Mouse (Mus musculus) hindbrain, postnatal 0 days (tissue): ENCODE measurements at regions not wholly inside any gene's neighbourhood (a gene's known extent, or its start where the extent isn't known, plus 50 kb on each side); places are given as distances from the start of the nearest gene placed in this dataset.

ENCODE experiments used
- ATAC-seq: fragments of 200-750 bp; cut with Nextera tagmentation; 2 replicates; pipeline ENCODE4 v1.8.0; 2017; ENCODE audit warnings: mild to moderate bottlenecking, moderate TSS enrichment, moderate library complexity
- DNase-seq: peaks from one replicate; pipeline ENCODE4 v3.0.0-alpha.2; 2015; ENCODE audit warnings: low spot score
- H3K27ac ChIP-seq: fragments of 300-500 bp; sonication (generic); 2 replicates; pipeline ENCODE4 v1.5.1; 2014; ENCODE audit warnings: mild to moderate bottlenecking
- H3K27me3 ChIP-seq: fragments of 300-500 bp; sonication (generic); 2 replicates; pipeline ENCODE4 v1.6.1; 2014; ENCODE audit warnings: low read length, mixed read lengths; ENCODE audit not compliant: insufficient read depth
- H3K36me3 ChIP-seq: fragments of 300-500 bp; sonication (generic); 2 replicates; pipeline ENCODE4 v1.6.1; 2014; ENCODE audit warnings: low read length, mixed read lengths; ENCODE audit not compliant: insufficient read depth
- H3K4me1 ChIP-seq: fragments of 300-500 bp; sonication (generic); 2 replicates; pipeline ENCODE4 v1.6.1; 2014; ENCODE audit warnings: antibody characterized with exemption, low read length, mixed read lengths; ENCODE audit not compliant: insufficient read depth
- H3K4me2 ChIP-seq: fragments of 300-500 bp; sonication (generic); 2 replicates; pipeline ENCODE4 v1.6.1; 2014; ENCODE audit warnings: low read depth, mild to moderate bottlenecking, low read length, moderate library complexity, mixed read lengths
- H3K4me3 ChIP-seq: fragments of 300-500 bp; sonication (generic); 2 replicates; pipeline ENCODE4 v1.5.1; 2014; ENCODE audit warnings: low read length
- H3K9ac ChIP-seq: fragments of 300-500 bp; sonication (generic); replicated peaks from 2 replicates; pipeline ENCODE4 v1.6.1; 2014; ENCODE audit warnings: mild to moderate bottlenecking, low read length, moderate library complexity, mixed read lengths
- H3K9me3 ChIP-seq: fragments of 300-500 bp; sonication (generic); 2 replicates; pipeline ENCODE4 v1.6.1; 2016; ENCODE audit warnings: low read length, mixed read lengths
- CTCF ChIP-seq: IDR thresholded peaks from 2 replicates; pipeline ENCODE4 v1.5.1; 2016; ENCODE audit warnings: antibody characterized with exemption, control low read depth, low read depth
- WGBS: fragments of 180-500 bp; shearing (Covaris S2); extraction: QIAGEN DNeasy Blood & Tissue Kit; methylation state at CpG from one replicate; pipeline ENCODE4 v1.1.7; 2014; 5-methylcytosine and 5-hydroxymethylcytosine counted together

- 86% methylated on average over 9 of the region's 9 CpGs for WGBS
- no peak for DNase-seq
- H3K27ac ChIP-seq, result no peak overlapping the region
- H3K4me3 ChIP-seq, result no peak overlapping the region
- no peak for ATAC-seq
- H3K9ac ChIP-seq, result no peak overlapping the region
- no peaks in the 10 kb centered on the region for H3K9me3 ChIP-seq
- H3K4me1 ChIP-seq, result no peaks in the 10 kb centered on the region
- no peaks in the 10 kb centered on the region for H3K36me3 ChIP-seq
- H3K4me2 ChIP-seq, result no peak overlapping the region
- TF ChIP-seq CTCF, result no peak
- no peaks in the 10 kb centered on the region for H3K27me3 ChIP-seq
Measured at GRCm38 (mm10) chr13:51227836-51228235, 57.0 kb downstream of the Nxnl2 start.

DNA sequence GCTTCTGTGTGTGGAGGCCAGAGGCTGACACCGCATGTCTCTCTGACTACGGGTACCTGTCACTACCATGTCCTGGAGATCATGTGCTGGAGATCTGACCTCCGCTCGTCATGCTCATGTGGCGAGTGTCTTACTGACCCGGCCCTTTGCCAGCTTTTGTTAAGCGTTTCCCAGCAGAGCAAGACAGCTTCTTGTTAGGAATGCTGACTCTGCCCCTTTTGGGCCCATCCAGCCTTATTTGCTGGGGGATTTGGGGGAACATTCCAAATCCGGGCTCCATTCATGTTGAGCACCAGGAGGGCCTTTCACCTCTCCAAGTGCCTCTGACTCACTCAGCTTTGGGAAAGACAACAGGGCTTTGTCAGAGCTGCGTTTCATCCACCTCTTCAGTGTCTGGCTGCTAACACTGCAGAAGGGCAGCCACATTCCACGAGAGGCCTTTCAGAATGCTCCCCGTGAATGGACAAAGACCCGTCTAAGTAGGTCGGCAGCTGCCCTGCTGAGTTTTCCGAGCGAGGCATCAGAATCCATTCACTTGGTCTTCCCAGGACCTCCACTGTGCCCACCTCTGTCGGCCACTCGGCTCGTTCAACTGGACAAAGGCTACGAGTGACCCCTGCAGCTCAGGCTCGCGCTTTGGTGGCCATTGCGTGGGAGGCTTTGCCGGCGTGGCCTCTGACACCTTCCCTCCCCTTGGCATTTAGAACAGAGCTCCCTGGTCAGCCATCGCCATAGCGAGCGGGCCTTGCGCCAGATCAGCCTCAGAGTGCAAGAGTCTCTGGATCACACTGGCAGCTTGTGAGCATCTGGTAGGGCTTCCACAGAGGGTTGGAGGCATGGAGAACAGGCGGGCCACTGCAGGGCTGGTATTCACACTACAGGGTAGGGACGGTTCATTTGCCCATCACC is 58.3 kb downstream of the Nxnl2 start:
- WGBS, result 19% methylated on average over 30 of the region's 30 CpGs
- no peaks in the 10 kb centered on the region for H3K27me3 ChIP-seq
- peak overlapping the region; percentile 57 for H3K27ac ChIP-seq
- H3K36me3 ChIP-seq, result no peaks in the 10 kb centered on the region
- peak overlapping the region; percentile 29 for H3K4me2 ChIP-seq
- peak; percentile 89 for ATAC-seq
- H3K4me3 ChIP-seq, result no peak overlapping the region
- TF ChIP-seq CTCF, result no peak
- no peaks in the 10 kb centered on the region for H3K9me3 ChIP-seq
- DNase-seq, result peak; percentile 77
- no peak overlapping the region for H3K9ac ChIP-seq
- no peaks in the 10 kb centered on the region for H3K4me1 ChIP-seq

DNA sequence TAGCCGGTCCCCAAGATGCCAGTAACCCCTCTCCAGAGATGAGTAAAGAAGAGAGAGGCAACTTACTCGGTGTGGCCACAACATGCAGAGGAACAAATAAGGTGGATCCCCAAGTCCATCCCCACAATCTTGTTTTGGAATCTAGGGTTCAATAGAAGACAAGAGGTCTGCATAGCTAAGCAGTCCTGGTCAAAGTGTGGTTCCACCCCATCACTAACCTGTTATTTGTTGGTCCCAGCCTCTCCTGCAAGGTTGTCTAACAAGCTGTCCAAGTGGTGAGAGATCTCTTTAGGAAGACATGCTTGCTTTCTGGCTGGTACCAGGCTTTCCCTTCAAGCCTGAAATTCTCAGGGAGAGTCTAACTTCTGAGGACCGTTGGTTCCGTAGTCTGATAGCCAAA is 59.0 kb downstream of the Nxnl2 start:
- Histone ChIP-seq H3K4me2 (no peak overlapping the region), H3K27ac (peak overlapping the region; percentile 57)

GRCm38 (mm10) chr13:51231586-51231985 is 60.8 kb downstream of the Nxnl2 start:
- Histone ChIP-seq H3K4me1 (no peaks in the 10 kb centered on the region), H3K4me3 (no peak overlapping the region), H3K27me3 (no peaks in the 10 kb centered on the region), H3K9ac (no peak overlapping the region), H3K9me3 (no peaks in the 10 kb centered on the region), H3K36me3 (no peaks in the 10 kb centered on the region), H3K27ac (no peak overlapping the region), H3K4me2 (no peak overlapping the region)
- 70% methylated on average over 4 of the region's 4 CpGs for WGBS
- DNase-seq (no peak), ATAC-seq (no peak)
- no peak for TF ChIP-seq CTCF

More for the DNA sequence above, 59.0 kb downstream of the Nxnl2 start:
- no peak for TF ChIP-seq CTCF
- no peak for ATAC-seq
- H3K9me3 ChIP-seq, result no peaks in the 10 kb centered on the region
- no peak for DNase-seq
- H3K36me3 ChIP-seq, result no peaks in the 10 kb centered on the region
- H3K4me1 ChIP-seq, result no peaks in the 10 kb centered on the region
- no peaks in the 10 kb centered on the region for H3K27me3 ChIP-seq
- H3K4me3 ChIP-seq, result no peak overlapping the region
- 63% methylated on average over 4 of the region's 4 CpGs for WGBS
- H3K9ac ChIP-seq, result no peak overlapping the region

- H3K9me3 ChIP-seq, result no peaks in the 10 kb centered on the region
- H3K4me2 ChIP-seq, result no peak overlapping the region
- ATAC-seq (no peak), DNase-seq (no peak)
- H3K9ac ChIP-seq, result no peak overlapping the region
- H3K36me3 ChIP-seq, result no peaks in the 10 kb centered on the region
- H3K4me1 ChIP-seq, result no peaks in the 10 kb centered on the region
- WGBS, result 96% methylated on average over 3 of the region's 3 CpGs
- TF ChIP-seq CTCF, result no peak
- H3K27ac ChIP-seq, result no peak overlapping the region
- no peaks in the 10 kb centered on the region for H3K27me3 ChIP-seq
- no peak overlapping the region for H3K4me3 ChIP-seq
Measured at GRCm38 (mm10) chr13:51247378-51247777, 76.6 kb downstream of the Nxnl2 start.

- ATAC-seq (no peak), DNase-seq (no peak)
- H3K36me3 ChIP-seq, result no peaks in the 10 kb centered on the region
- no peak for TF ChIP-seq CTCF
- no peaks in the 10 kb centered on the region for H3K9me3 ChIP-seq
- no peak overlapping the region for H3K9ac ChIP-seq
- H3K27ac ChIP-seq, result no peak overlapping the region
- H3K4me3 ChIP-seq, result no peak overlapping the region
- H3K27me3 ChIP-seq, result no peaks in the 10 kb centered on the region
- H3K4me1 ChIP-seq, result no peaks in the 10 kb centered on the region
- WGBS, result 86% methylated on average over 1 of the region's 1 CpGs
- no peak overlapping the region for H3K4me2 ChIP-seq
Measured at GRCm38 (mm10) chr13:51253371-51253770, 82.5 kb downstream of the Nxnl2 start.

DNA sequence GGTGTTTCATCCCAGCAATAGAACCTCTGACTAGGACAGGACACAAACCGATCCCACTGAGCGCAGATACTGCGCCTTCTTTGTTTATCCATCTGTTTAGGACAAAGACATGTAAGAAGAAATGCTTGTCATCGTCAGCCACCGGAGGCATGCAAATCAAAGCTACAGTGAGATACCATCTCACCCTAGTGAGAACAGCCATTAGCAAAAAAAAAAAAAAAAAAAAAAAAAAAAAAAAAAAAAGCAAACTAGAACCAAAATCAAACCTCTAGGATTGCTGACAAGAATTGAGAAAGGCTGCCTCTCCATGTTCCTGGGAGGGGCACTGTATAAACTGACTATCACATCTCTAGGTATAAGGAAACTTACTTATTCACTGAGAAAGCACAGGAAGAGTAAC is 84.9 kb downstream of the Nxnl2 start:
- H3K27me3 ChIP-seq, result no peaks in the 10 kb centered on the region
- H3K27ac ChIP-seq, result no peak overlapping the region
- no peaks in the 10 kb centered on the region for H3K4me1 ChIP-seq
- no peak for TF ChIP-seq CTCF
- WGBS, result 86% methylated on average over 5 of the region's 5 CpGs
- H3K4me2 ChIP-seq, result no peak overlapping the region
- H3K36me3 ChIP-seq, result no peaks in the 10 kb centered on the region
- ATAC-seq (no peak), DNase-seq (no peak)
- H3K9ac ChIP-seq, result no peak overlapping the region
- no peaks in the 10 kb centered on the region for H3K9me3 ChIP-seq
- no peak overlapping the region for H3K4me3 ChIP-seq
